Mouse (Mus musculus): Measurements from ENCODE around the gene Rad51b.

- TF ChIP-seq POLR2A (IDR thresholded peaks at IDR 0.05; ENCODE audit: insufficient read depth, low read depth, low read length) (no peak), CTCF (IDR thresholded peaks at IDR 0.05) (no peak), EP300 (IDR thresholded peaks at IDR 0.05; ENCODE audit: insufficient read depth, low read depth, low read length) (no peak)
Measured at GRCm38 (mm10) chr12:79534778-79535177, 237.7 kb downstream of the Rad51b start.

All from heart, adult 2 months (tissue).